Mouse (Mus musculus) heart, embryonic 14.5 days (tissue): ENCODE measurements around the gene Satb2. TPM values are rescaled to one million over a fixed set of nuclear protein-coding genes. Genes with fewer than 3 reads are reported as not detected.

Experiments
- ATAC-seq: fragments of 200-750 bp; cut with Nextera tagmentation; 2 replicates; pipeline ENCODE4 v1.8.0; 2017; ENCODE audit warnings: low read depth, moderate TSS enrichment; ENCODE audit not compliant: insufficient number of reproducible peaks, insufficient read depth, low FRiP score
- H3K27ac ChIP-seq, 2 experiments: fragments of 200-500 bp in 1 of 2; fragments of 300-500 bp in 1 of 2; sonication (generic) in 1 of 2; replicated peaks in 1 of 2; 2 replicates each; pipeline ENCODE4 v1.5.1; 2012 to 2014; ENCODE audit warnings: low read depth in 2 of 2, low read length in 2 of 2, control low read depth in 1 of 2, mild to moderate bottlenecking in 1 of 2, mixed read lengths in 1 of 2; ENCODE audit not compliant: control insufficient read depth in 1 of 2, insufficient read depth in 1 of 2
- H3K27me3 ChIP-seq: fragments of 300-500 bp; sonication (generic); 2 replicates; pipeline ENCODE4 v1.6.1; 2014; ENCODE audit warnings: mild to moderate bottlenecking, low read length, control low read depth; ENCODE audit not compliant: control insufficient read depth, insufficient read depth
- H3K36me3 ChIP-seq: fragments of 300-500 bp; sonication (generic); 2 replicates; pipeline ENCODE4 v1.6.1; 2014; ENCODE audit warnings: mild to moderate bottlenecking, control low read depth, low read length, mixed read lengths; ENCODE audit not compliant: control insufficient read depth, insufficient read depth
- H3K4me1 ChIP-seq, 2 experiments: fragments of 200-500 bp in 1 of 2; fragments of 300-500 bp in 1 of 2; sonication (generic) in 1 of 2; 2 replicates each; pipeline ENCODE4 v1.6.1; 2012 to 2014; ENCODE audit warnings: low read length in 2 of 2, control low read depth in 1 of 2, mixed read lengths in 1 of 2; ENCODE audit not compliant: control insufficient read depth in 2 of 2, insufficient read depth in 2 of 2
- H3K4me2 ChIP-seq: fragments of 300-500 bp; sonication (generic); 2 replicates; pipeline ENCODE4 v1.6.1; 2014; ENCODE audit warnings: mild to moderate bottlenecking, low read length
- H3K4me3 ChIP-seq, 2 experiments: fragments of 200-500 bp in 1 of 2; fragments of 300-500 bp in 1 of 2; sonication (generic) in 1 of 2; 2 replicates each; pipeline ENCODE4 v1.5.1; 2012 to 2014; ENCODE audit warnings: low read length in 2 of 2, mild to moderate bottlenecking in 2 of 2, control low read depth in 1 of 2, low read depth in 1 of 2, moderate library complexity in 1 of 2; ENCODE audit not compliant: control insufficient read depth in 1 of 2, insufficient read depth in 1 of 2
- H3K9ac ChIP-seq: fragments of 300-500 bp; sonication (generic); 2 replicates; pipeline ENCODE4 v1.6.1; 2014; ENCODE audit warnings: mild to moderate bottlenecking, low read length
- H3K9me3 ChIP-seq: fragments of 300-500 bp; sonication (generic); 2 replicates; pipeline ENCODE4 v1.6.1; 2016; ENCODE audit warnings: low read length, control low read depth; ENCODE audit not compliant: control insufficient read depth
- WGBS: fragments of 180-500 bp; shearing (Covaris S2); extraction: QIAGEN DNeasy Blood & Tissue Kit; methylation state at CpG from one replicate; pipeline ENCODE4 v1.1.7; 2014; 5-methylcytosine and 5-hydroxymethylcytosine counted together
- polyA plus RNA-seq: library from polyadenylated mRNA; unstranded; fragments of >200 nt; fragmentation: Nextera tagmentation; extraction: Ambion mirVana; gene quantifications from 2 replicates; pipeline ENCODE4 v1.2.1, GENCODE M21; 2014

Satb2 gene
- polyA plus RNA-seq, 1 experiment from 2014 or later = 0.08 TPM

DNA sequence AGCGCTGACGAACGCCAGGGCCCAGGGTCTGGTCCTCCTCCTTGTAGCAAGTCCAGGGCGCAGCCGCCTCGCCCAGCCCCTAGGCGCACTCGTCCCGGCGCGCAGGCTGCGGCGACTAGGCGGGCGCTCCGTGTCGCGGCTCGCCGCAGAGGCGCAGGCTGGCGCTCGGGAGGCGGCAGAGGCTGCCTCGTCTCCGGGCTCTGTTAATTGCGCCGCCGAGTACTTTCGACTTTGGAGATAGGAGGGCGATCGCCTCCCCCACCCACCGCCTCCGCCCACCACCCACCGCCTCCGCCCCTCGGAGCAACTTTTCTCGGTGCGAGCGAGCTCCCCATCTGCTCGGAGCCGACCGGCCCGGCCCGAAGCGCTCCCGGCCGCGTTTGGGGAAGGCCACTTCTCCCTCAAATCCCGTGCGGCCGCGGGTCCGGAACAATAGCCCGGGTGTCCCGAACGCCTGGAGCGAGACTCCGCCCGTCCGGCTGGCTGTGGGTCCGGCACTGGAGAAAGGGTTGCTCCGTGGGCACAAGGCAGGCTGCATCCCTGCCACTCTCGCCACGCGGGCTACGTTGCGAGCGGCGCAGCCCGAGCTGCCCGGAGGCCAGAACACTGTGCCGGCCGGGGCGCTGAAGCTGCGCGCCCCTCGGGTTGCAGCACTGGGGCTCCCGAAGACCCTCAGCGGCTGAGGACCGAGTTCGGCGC lies 6.0 kb downstream of the Satb2 start:
- no peaks in the 10 kb centered on the region for H3K9me3 ChIP-seq
- H3K4me2 ChIP-seq = peak overlapping the region; percentile 100
- ATAC-seq = peak; percentile 44
- H3K4me3 ChIP-seq = peak overlapping the region; percentile 79 to 88
- no peaks in the 10 kb centered on the region for H3K36me3 ChIP-seq
- peaks cover 67% of the 10 kb centered on the region for H3K27me3 ChIP-seq
- peak overlapping the region; percentile 35 to 37; a peak in 2 of 4 replicates for H3K27ac ChIP-seq
- under 1% methylated on average over 82 of the region's 83 CpGs for WGBS
- peak overlapping the region; percentile 76 for H3K9ac ChIP-seq
- H3K4me1 ChIP-seq = peaks cover 22 to 38% of the 10 kb centered on the region in 2 experiments

DNA sequence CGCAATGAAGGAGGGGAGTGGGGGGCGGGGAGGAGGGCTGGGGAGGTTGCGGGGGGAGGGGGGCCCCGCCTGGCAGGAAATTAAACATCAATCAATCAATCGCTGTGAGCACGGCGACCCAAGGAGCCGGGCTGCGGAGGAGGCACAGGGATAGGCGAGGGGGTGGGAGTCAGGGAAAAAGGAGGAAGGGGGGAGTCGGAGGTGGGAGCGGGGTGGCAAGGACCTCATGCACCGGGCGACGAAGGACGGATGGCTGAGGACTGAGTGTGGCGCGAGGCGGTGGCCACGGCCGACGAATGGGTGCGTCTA lies 6.6 kb downstream of the Satb2 start:
- Histone ChIP-seq H3K36me3 (no peaks in the 10 kb centered on the region), H3K9me3 (no peaks in the 10 kb centered on the region), H3K27ac (no peak overlapping the region), H3K4me2 (peak overlapping the region; percentile 100), H3K9ac (peak overlapping the region; percentile 76), H3K27me3 (peaks cover 62% of the 10 kb centered on the region), H3K4me3 (peak overlapping the region; percentile 79 to 88), H3K4me1 (peaks cover 18 to 33% of the 10 kb centered on the region in 2 experiments)
- no peak for ATAC-seq
- under 1% methylated on average over 20 of the region's 23 CpGs for WGBS

- Histone ChIP-seq H3K27me3 (peaks cover 58% of the 10 kb centered on the region), H3K36me3 (no peaks in the 10 kb centered on the region), H3K9me3 (no peaks in the 10 kb centered on the region), H3K4me1 (peaks cover 14 to 29% of the 10 kb centered on the region in 2 experiments), H3K27ac (no peak overlapping the region), H3K9ac (no peak overlapping the region; the same call in 1 of the 2 replicates), H3K4me2 (peak overlapping the region; percentile 100), H3K4me3 (peak overlapping the region; percentile 48 to 79)
- 1% methylated on average over 28 of the region's 29 CpGs for WGBS
- ATAC-seq = no peak
These were observed 7.0 kb downstream of the Satb2 start for GRCm38 (mm10) chr1:56971441-56971861.

DNA sequence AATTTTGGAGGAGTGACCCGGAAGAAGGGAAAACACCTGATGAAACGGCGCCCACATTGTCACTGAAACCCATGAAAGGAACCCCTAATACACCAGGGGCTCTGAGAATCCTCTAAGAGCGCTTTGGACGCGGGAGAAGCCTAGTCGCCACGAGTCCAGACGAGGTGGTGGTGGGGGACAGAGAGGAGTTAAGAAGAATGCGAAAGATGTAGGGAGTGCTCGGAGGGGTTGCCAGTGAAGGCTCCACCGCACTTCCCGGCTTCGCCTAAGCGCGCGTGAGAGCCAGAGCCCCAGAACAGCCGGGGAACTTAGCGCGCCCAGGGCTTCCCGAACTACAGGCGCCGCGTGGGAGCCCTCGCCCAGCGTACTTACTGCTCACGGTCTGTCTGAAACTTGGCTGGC lies 7.7 kb downstream of the Satb2 start:
- Histone ChIP-seq H3K9me3 (no peaks in the 10 kb centered on the region), H3K4me2 (peak overlapping the region; percentile 100), H3K9ac (no peak overlapping the region), H3K36me3 (no peaks in the 10 kb centered on the region), H3K4me1 (peaks cover 14 to 28% of the 10 kb centered on the region in 2 experiments), H3K27ac (no peak overlapping the region), H3K4me3 (peak overlapping the region; percentile 32 to 79), H3K27me3 (peaks cover 52% of the 10 kb centered on the region)
- WGBS = under 1% methylated on average over 27 of the region's 27 CpGs
- no peak for ATAC-seq

- 2% methylated on average over 47 of the region's 47 CpGs for WGBS
- Histone ChIP-seq H3K9ac (no peak overlapping the region), H3K4me2 (peak overlapping the region; percentile 62), H3K4me3 (peak overlapping the region; percentile 34 to 79), H3K9me3 (no peaks in the 10 kb centered on the region), H3K27ac (no peak overlapping the region), H3K4me1 (peaks cover 14 to 28% of the 10 kb centered on the region in 2 experiments), H3K36me3 (no peaks in the 10 kb centered on the region), H3K27me3 (peaks cover 46% of the 10 kb centered on the region)
- no peak for ATAC-seq
These were observed 8.8 kb downstream of the Satb2 start for GRCm38 (mm10) chr1:56969364-56970360.

GRCm38 (mm10) chr1:56965879-56966579 lies 12.4 kb downstream of the Satb2 start:
- no peak for ATAC-seq
- Histone ChIP-seq H3K27me3 (peaks cover 36% of the 10 kb centered on the region), H3K4me3 (no peak overlapping the region), H3K9ac (no peak overlapping the region), H3K36me3 (no peaks in the 10 kb centered on the region), H3K4me1 (peaks cover 8 to 14% of the 10 kb centered on the region in 2 experiments), H3K4me2 (no peak overlapping the region), H3K9me3 (no peaks in the 10 kb centered on the region), H3K27ac (no peak overlapping the region)
- WGBS = 36% methylated on average over 3 of the region's 3 CpGs

DNA sequence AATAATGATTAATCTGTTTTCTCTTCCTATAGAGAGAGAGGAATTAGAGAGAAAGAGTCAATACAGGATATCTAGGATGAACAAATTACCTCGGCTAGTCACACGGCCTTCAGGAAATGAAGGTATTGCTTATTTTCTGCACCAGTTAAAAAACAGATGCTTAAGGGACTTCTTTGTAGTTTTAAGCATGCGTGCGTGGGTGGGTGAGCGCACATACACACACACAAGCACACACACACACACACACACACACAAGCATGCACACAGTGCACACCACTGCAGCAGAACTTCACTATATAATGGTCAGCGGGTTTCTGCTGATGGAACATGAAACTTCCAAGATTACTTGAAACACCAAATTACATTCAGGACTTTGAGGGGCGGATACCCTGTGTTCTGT lies 14.0 kb downstream of the Satb2 start:
- no peaks in the 10 kb centered on the region for H3K36me3 ChIP-seq
- WGBS = 87% methylated on average over 7 of the region's 7 CpGs
- no peak for ATAC-seq
- no peak overlapping the region for H3K9ac ChIP-seq
- H3K4me3 ChIP-seq = no peak overlapping the region
- no peaks in the 10 kb centered on the region for H3K9me3 ChIP-seq
- no peak overlapping the region for H3K27ac ChIP-seq
- peaks cover under 1 to 2% of the 10 kb centered on the region in 2 experiments; a peak in 3 of 4 replicates for H3K4me1 ChIP-seq
- H3K4me2 ChIP-seq = no peak overlapping the region
- H3K27me3 ChIP-seq = peaks cover 21% of the 10 kb centered on the region
